Mouse (Mus musculus): Measurements from ENCODE around the gene Clip3. TPM values are rescaled to one million over a fixed set of nuclear protein-coding genes. Genes with fewer than 3 reads are reported as not detected.

The Clip3 gene
- total and polyA plus RNA-seq, 2 experiments from 2014 or later: 108 to 178 TPM

GRCm38 (mm10) chr7:30332622-30333259 is 41.2 kb downstream of the Clip3 start:
- 61% methylated on average over 18 of the region's 18 CpGs for WGBS
- Histone ChIP-seq H3K36me3 (ENCODE audit: insufficient read depth) (no peaks in the 10 kb centered on the region), H3K4me2 (ENCODE audit: low read depth) (peak overlapping the region; percentile 40; the same call in 1 of the 2 replicates), H3K4me3 (ENCODE audit: low read depth, low read length) (no peak overlapping the region; the same call in 1 of the 2 replicates), H3K4me1 (ENCODE audit: insufficient read depth) (peaks cover 7% of the 10 kb centered on the region), H3K27me3 (ENCODE audit: insufficient read depth, low read length) (no peaks in the 10 kb centered on the region), H3K9ac (no peak overlapping the region), H3K9me3 (ENCODE audit: low read length) (no peaks in the 10 kb centered on the region), H3K27ac (ENCODE audit: low read depth, low read length) (no peak overlapping the region)
- TF ChIP-seq CTCF (IDR thresholded peaks at IDR 0.05; ENCODE audit: low read depth): no peak
- ATAC-seq (no peak), DNase-seq (no peak)

GRCm38 (mm10) chr7:30333436-30333835 is 41.9 kb downstream of the Clip3 start:
- no peak for ATAC-seq

GRCm38 (mm10) chr7:30334563-30334962 is 43.0 kb downstream of the Clip3 start:
- no peak overlapping the region for H3K27ac ChIP-seq (ENCODE audit: low read depth, low read length)
- TF ChIP-seq CTCF (IDR thresholded peaks at IDR 0.05; ENCODE audit: low read depth): no peak
- no peaks in the 10 kb centered on the region for H3K27me3 ChIP-seq (ENCODE audit: insufficient read depth, low read length)
- H3K9ac ChIP-seq: no peak overlapping the region
- no peaks in the 10 kb centered on the region for H3K9me3 ChIP-seq (ENCODE audit: low read length)
- H3K4me2 ChIP-seq (ENCODE audit: low read depth): no peak overlapping the region
- H3K36me3 ChIP-seq (ENCODE audit: insufficient read depth): no peaks in the 10 kb centered on the region
- no peak overlapping the region for H3K4me3 ChIP-seq (ENCODE audit: low read depth, low read length)
- DNase-seq: no peak
- WGBS: 58% methylated on average over 5 of the region's 5 CpGs
- peaks cover 7% of the 10 kb centered on the region for H3K4me1 ChIP-seq (ENCODE audit: insufficient read depth)
- no peak for ATAC-seq

More at GRCm38 (mm10) chr7:30333436-30333835, 41.9 kb downstream of the Clip3 start:
- Histone ChIP-seq H3K4me2 (ENCODE audit: low read depth) (no peak overlapping the region), H3K27ac (ENCODE audit: low read depth, low read length) (0 out of 2 replicates have a peak overlapping the region, but pooled peaks have one; percentile 1), H3K4me3 (ENCODE audit: low read depth, low read length) (no peak overlapping the region), H3K27me3 (ENCODE audit: insufficient read depth, low read length) (no peaks in the 10 kb centered on the region), H3K36me3 (ENCODE audit: insufficient read depth) (no peaks in the 10 kb centered on the region), H3K9ac (no peak overlapping the region), H3K9me3 (ENCODE audit: low read length) (no peaks in the 10 kb centered on the region), H3K4me1 (ENCODE audit: insufficient read depth) (peaks cover 7% of the 10 kb centered on the region)
- DNase-seq: peak; percentile 77
- no peak for TF ChIP-seq CTCF (IDR thresholded peaks at IDR 0.05; ENCODE audit: low read depth)
- 11% methylated on average over 4 of the region's 4 CpGs for WGBS

- no peak for TF ChIP-seq CTCF (IDR thresholded peaks at IDR 0.05; ENCODE audit: low read depth)
- H3K4me2 ChIP-seq (ENCODE audit: low read depth): no peak overlapping the region
- no peaks in the 10 kb centered on the region for H3K9me3 ChIP-seq (ENCODE audit: low read length)
- no peak overlapping the region for H3K4me3 ChIP-seq (ENCODE audit: low read depth, low read length)
- DNase-seq (peak; percentile 59), ATAC-seq (no peak)
- H3K9ac ChIP-seq: no peak overlapping the region
- peaks cover 7% of the 10 kb centered on the region for H3K4me1 ChIP-seq (ENCODE audit: insufficient read depth)
- no peak overlapping the region for H3K27ac ChIP-seq (ENCODE audit: low read depth, low read length)
- H3K27me3 ChIP-seq (ENCODE audit: insufficient read depth, low read length): no peaks in the 10 kb centered on the region
- WGBS: 47% methylated on average over 6 of the region's 6 CpGs
- H3K36me3 ChIP-seq (ENCODE audit: insufficient read depth): no peaks in the 10 kb centered on the region
Measured at GRCm38 (mm10) chr7:30335688-30336087, 44.2 kb downstream of the Clip3 start.

GRCm38 (mm10) chr7:30336384-30336783 is 44.9 kb downstream of the Clip3 start:
- ATAC-seq: peak; percentile 45
- peak; percentile 99 for DNase-seq

GRCm38 (mm10) chr7:30339432-30340109 is 48.0 kb downstream of the Clip3 start:
- Histone ChIP-seq H3K4me2 (ENCODE audit: low read depth) (no peak overlapping the region), H3K36me3 (ENCODE audit: insufficient read depth) (no peaks in the 10 kb centered on the region), H3K9ac (no peak overlapping the region), H3K27me3 (ENCODE audit: insufficient read depth, low read length) (no peaks in the 10 kb centered on the region), H3K4me3 (ENCODE audit: low read depth, low read length) (no peak overlapping the region), H3K27ac (ENCODE audit: low read depth, low read length) (no peak overlapping the region), H3K9me3 (ENCODE audit: low read length) (no peaks in the 10 kb centered on the region), H3K4me1 (ENCODE audit: insufficient read depth) (peaks cover 4% of the 10 kb centered on the region)
- WGBS: 53% methylated on average over 5 of the region's 5 CpGs
- TF ChIP-seq CTCF (IDR thresholded peaks at IDR 0.05; ENCODE audit: low read depth): no peak
- ATAC-seq: no peak
- no peak for DNase-seq

More at GRCm38 (mm10) chr7:30336384-30336783, 44.9 kb downstream of the Clip3 start:
- Histone ChIP-seq H3K9ac (0 out of 2 replicates have a peak overlapping the region, but pooled peaks have one; percentile 1), H3K9me3 (ENCODE audit: low read length) (no peaks in the 10 kb centered on the region), H3K27ac (ENCODE audit: low read depth, low read length) (0 out of 2 replicates have a peak overlapping the region, but pooled peaks have one; percentile 3), H3K36me3 (ENCODE audit: insufficient read depth) (no peaks in the 10 kb centered on the region), H3K4me3 (ENCODE audit: low read depth, low read length) (no peak overlapping the region), H3K4me1 (ENCODE audit: insufficient read depth) (peaks cover 7% of the 10 kb centered on the region), H3K4me2 (ENCODE audit: low read depth) (peak overlapping the region; percentile 31), H3K27me3 (ENCODE audit: insufficient read depth, low read length) (no peaks in the 10 kb centered on the region)
- peak; percentile 100 for TF ChIP-seq CTCF (IDR thresholded peaks at IDR 0.05; ENCODE audit: low read depth)
- WGBS: 2% methylated on average over 9 of the region's 9 CpGs
